Mouse (Mus musculus): Measurements from ENCODE around the gene Hdgfl2. TPM values are rescaled to one million over a fixed set of nuclear protein-coding genes. Genes with fewer than 3 reads are reported as not detected.

Gene Hdgfl2
- polyA plus RNA-seq, 2 experiments = 84.9 to 118 TPM

DNA sequence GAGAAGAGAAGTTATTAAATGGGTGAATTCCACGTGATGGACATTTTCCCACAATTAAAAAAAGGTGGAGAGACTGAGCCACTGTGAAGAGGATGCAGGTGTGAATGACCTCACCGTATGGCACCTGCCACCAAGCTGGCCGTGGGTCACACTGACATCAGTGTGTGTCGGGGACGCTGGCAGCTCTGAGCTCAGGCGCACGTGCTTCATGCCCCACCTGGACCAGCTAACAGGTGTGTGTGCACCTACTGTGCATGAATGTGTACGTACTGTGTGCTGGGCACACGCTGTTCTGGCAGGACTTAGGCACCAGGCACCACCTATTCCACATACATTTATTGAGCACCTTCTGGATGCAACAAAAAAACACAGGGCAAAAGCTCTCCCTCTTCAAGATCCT lies 65.1 kb downstream of the Hdgfl2 start:
- Histone ChIP-seq H3K36me3 (ENCODE audit: control insufficient read depth, insufficient read depth, low read length) (no peaks in the 10 kb centered on the region), H3K27me3 (ENCODE audit: control insufficient read depth, insufficient read depth, low read length) (peaks cover 72% of the 10 kb centered on the region), H3K9me3 (ENCODE audit: control insufficient read depth, low read length) (no peaks in the 10 kb centered on the region), H3K9ac (ENCODE audit: low read depth, low read length, severe bottlenecking) (no peak overlapping the region), H3K27ac (replicated peaks; ENCODE audit: low read depth, low read length) (no peak overlapping the region), H3K4me1 (ENCODE audit: control insufficient read depth, insufficient read depth, low read length) (peaks cover 12% of the 10 kb centered on the region; the same call in 1 of the 2 replicates), H3K4me3 (replicated peaks; ENCODE audit: low read length) (no peak overlapping the region), H3K4me2 (replicated peaks; ENCODE audit: low read depth, low read length, severe bottlenecking) (no peak overlapping the region)
- DNase-seq (ENCODE audit: low spot score) = no peak
- WGBS = 68% methylated on average over 9 of the region's 9 CpGs
- no peak for ATAC-seq (ENCODE audit: low FRiP score, low read depth)
- TF ChIP-seq POLR2A (IDR thresholded peaks at IDR 0.05; ENCODE audit: borderline replicate concordance, extremely low read depth, insufficient read depth, insufficient read length) = no peak

DNA sequence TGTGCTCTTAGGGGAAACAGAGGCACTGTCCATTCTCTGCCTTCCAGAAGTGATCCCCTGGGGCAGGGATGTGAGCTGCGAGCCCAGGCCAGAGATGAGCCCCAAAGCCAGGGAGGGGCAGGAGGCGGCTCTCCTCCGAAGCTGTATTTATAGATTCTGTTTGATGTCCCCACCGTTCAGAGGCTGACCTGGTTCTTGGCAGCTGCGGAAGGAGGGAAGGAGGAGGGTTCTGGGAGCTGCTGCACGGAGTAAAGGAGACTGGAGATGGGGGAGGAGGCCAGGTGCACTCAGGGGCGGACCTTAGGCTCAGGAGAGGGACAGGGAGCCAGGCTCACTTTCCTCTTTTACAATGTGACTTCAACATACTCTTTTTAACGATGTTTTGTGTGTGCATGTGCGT lies 66.7 kb downstream of the Hdgfl2 start:
- peaks cover 9% of the 10 kb centered on the region; the same call in 1 of the 2 replicates for H3K4me1 ChIP-seq (ENCODE audit: control insufficient read depth, insufficient read depth, low read length)
- H3K36me3 ChIP-seq (ENCODE audit: control insufficient read depth, insufficient read depth, low read length) = no peaks in the 10 kb centered on the region
- 15% methylated on average over 9 of the region's 9 CpGs for WGBS
- H3K4me3 ChIP-seq (replicated peaks; ENCODE audit: low read length) = no peak overlapping the region
- DNase-seq (ENCODE audit: low spot score) (no peak), ATAC-seq (ENCODE audit: low FRiP score, low read depth) (no peak)
- H3K27me3 ChIP-seq (ENCODE audit: control insufficient read depth, insufficient read depth, low read length) = peaks cover 68% of the 10 kb centered on the region
- H3K9ac ChIP-seq (ENCODE audit: low read depth, low read length, severe bottlenecking) = no peak overlapping the region
- no peak overlapping the region for H3K4me2 ChIP-seq (replicated peaks; ENCODE audit: low read depth, low read length, severe bottlenecking)
- no peak for TF ChIP-seq POLR2A (IDR thresholded peaks at IDR 0.05; ENCODE audit: borderline replicate concordance, extremely low read depth, insufficient read depth, insufficient read length)
- H3K9me3 ChIP-seq (ENCODE audit: control insufficient read depth, low read length) = no peaks in the 10 kb centered on the region
- H3K27ac ChIP-seq (replicated peaks; ENCODE audit: low read depth, low read length) = no peak overlapping the region

DNA sequence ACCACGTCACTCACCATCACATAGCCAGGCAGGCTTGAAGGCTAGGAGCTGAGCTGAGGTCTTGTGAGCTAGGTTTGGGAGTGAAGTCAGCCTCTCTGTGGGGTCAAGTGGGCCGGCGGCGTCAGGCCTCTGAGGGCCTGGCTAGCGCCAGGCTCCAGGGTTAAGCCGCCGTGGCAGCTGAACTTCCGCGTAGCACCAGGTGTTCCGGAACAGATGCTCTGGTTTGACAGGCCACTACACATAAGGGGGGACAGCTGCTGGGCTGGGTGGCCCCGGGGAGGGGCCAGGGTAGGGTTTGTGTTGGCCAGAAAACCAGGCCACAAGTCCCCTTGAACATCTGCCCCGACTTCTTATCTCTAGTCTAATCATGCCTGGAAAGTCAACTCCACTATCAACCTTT lies 68.0 kb downstream of the Hdgfl2 start:
- peak; percentile 48; the same call in 1 of the 2 replicates for ATAC-seq (ENCODE audit: low FRiP score, low read depth)
- TF ChIP-seq POLR2A (IDR thresholded peaks at IDR 0.05; ENCODE audit: borderline replicate concordance, extremely low read depth, insufficient read depth, insufficient read length) = no peak
- WGBS = 53% methylated on average over 12 of the region's 12 CpGs
- H3K4me2 ChIP-seq (replicated peaks; ENCODE audit: low read depth, low read length, severe bottlenecking) = no peak overlapping the region
- no peak for DNase-seq (ENCODE audit: low spot score)
- H3K27me3 ChIP-seq (ENCODE audit: control insufficient read depth, insufficient read depth, low read length) = peaks cover 55% of the 10 kb centered on the region
- H3K4me1 ChIP-seq (ENCODE audit: control insufficient read depth, insufficient read depth, low read length) = no peaks in the 10 kb centered on the region
- no peak overlapping the region for H3K9ac ChIP-seq (ENCODE audit: low read depth, low read length, severe bottlenecking)
- H3K36me3 ChIP-seq (ENCODE audit: control insufficient read depth, insufficient read depth, low read length) = no peaks in the 10 kb centered on the region
- no peaks in the 10 kb centered on the region for H3K9me3 ChIP-seq (ENCODE audit: control insufficient read depth, low read length)
- no peak overlapping the region for H3K4me3 ChIP-seq (replicated peaks; ENCODE audit: low read length)
- H3K27ac ChIP-seq (replicated peaks; ENCODE audit: low read depth, low read length) = no peak overlapping the region

DNA sequence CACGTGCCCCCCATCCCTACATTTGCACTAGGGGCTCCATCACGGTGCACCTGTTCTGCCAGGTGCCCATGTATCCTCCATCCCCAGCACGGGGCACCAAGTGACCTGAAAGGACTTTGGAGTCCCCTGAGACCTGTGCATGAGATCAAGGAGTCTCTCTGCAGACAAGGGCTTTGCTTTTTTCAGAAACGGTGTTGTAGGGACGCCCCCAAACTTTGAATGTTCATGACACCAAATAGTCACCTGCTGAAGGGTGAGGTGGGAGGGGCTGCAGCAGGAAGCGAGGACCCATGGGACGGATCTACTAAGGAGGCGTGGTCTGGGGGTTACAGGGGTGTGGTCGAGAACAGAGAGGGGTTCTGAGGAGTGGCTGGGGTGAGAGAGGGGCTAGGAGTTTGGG lies 68.8 kb downstream of the Hdgfl2 start:
- TF ChIP-seq POLR2A (IDR thresholded peaks at IDR 0.05; ENCODE audit: borderline replicate concordance, extremely low read depth, insufficient read depth, insufficient read length) = no peak
- Histone ChIP-seq H3K9ac (ENCODE audit: low read depth, low read length, severe bottlenecking) (no peak overlapping the region), H3K27me3 (ENCODE audit: control insufficient read depth, insufficient read depth, low read length) (peaks cover 48% of the 10 kb centered on the region), H3K4me1 (ENCODE audit: control insufficient read depth, insufficient read depth, low read length) (no peaks in the 10 kb centered on the region), H3K27ac (replicated peaks; ENCODE audit: low read depth, low read length) (no peak overlapping the region), H3K9me3 (ENCODE audit: control insufficient read depth, low read length) (no peaks in the 10 kb centered on the region), H3K4me2 (replicated peaks; ENCODE audit: low read depth, low read length, severe bottlenecking) (peak overlapping the region; percentile 35; the same call in 1 of the 2 replicates), H3K4me3 (replicated peaks; ENCODE audit: low read length) (0 out of 2 replicates have a peak overlapping the region, but pooled peaks have one; percentile 8), H3K36me3 (ENCODE audit: control insufficient read depth, insufficient read depth, low read length) (no peaks in the 10 kb centered on the region)
- DNase-seq (ENCODE audit: low spot score) (no peak), ATAC-seq (ENCODE audit: low FRiP score, low read depth) (no peak)
- 14% methylated on average over 9 of the region's 9 CpGs for WGBS

DNA sequence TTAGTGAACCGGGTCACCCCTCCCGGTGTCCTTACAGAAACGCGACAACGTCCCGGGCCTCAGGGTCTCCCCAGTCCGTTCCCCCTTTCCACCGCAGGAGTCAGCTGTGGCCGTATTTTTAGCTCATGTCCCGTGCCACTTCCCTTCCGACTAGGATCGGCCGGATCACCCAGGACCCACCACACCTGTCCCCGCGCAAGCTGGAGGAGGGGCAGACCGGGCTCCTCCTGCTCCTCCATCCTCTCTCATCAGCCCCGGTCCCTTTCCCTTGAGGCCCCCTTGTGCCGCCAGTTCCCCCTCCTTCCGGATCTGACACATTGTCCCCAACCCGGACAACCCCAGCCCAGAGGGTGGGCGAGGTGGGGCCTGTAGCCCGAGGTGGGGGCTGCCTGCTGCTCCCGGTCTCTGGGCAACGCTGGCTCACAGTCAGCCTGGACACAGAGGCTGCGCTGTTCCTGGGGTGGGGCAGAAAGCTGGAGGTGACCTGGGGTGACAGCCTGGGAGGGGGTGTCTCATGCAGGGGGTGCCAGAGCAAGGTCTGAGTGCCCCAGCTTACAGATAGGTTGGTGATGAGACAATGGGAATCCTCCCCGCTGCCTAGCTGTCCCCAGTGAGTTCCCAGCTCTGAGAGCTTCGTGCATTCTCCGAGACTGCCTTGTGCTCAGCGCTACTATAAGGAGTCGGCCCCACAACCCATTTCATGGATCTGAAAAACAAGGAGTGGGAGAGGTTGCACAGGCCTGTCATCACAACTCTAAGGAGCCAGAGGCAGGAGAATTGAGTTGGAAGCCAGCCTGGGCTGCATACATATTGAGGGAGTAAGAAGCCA lies 69.6 kb downstream of the Hdgfl2 start:
- DNase-seq (ENCODE audit: low spot score) = no peak
- WGBS = 2% methylated on average over 26 of the region's 30 CpGs
- Histone ChIP-seq H3K4me1 (ENCODE audit: control insufficient read depth, insufficient read depth, low read length) (peaks cover 3% of the 10 kb centered on the region; the same call in 1 of the 2 replicates), H3K4me3 (replicated peaks; ENCODE audit: low read length) (peak overlapping the region; percentile 8; the same call in 1 of the 2 replicates), H3K27me3 (ENCODE audit: control insufficient read depth, insufficient read depth, low read length) (peaks cover 48% of the 10 kb centered on the region), H3K4me2 (replicated peaks; ENCODE audit: low read depth, low read length, severe bottlenecking) (peak overlapping the region; percentile 35), H3K9me3 (ENCODE audit: control insufficient read depth, low read length) (no peaks in the 10 kb centered on the region), H3K36me3 (ENCODE audit: control insufficient read depth, insufficient read depth, low read length) (no peaks in the 10 kb centered on the region), H3K9ac (ENCODE audit: low read depth, low read length, severe bottlenecking) (0 out of 2 replicates have a peak overlapping the region, but pooled peaks have one; percentile 32), H3K27ac (replicated peaks; ENCODE audit: low read depth, low read length) (no peak overlapping the region)
- no peak for TF ChIP-seq POLR2A (IDR thresholded peaks at IDR 0.05; ENCODE audit: borderline replicate concordance, extremely low read depth, insufficient read depth, insufficient read length)
- ATAC-seq (ENCODE audit: low FRiP score, low read depth) = peak; percentile 61

Data from limb, embryonic 14.5 days (tissue).